24 mouse cellular contexts compared by ENCODE assay signal in genomic region chr11:80843435-80843834, GRCm38 (mm10). TPM values are rescaled to one million over a fixed set of nuclear protein-coding genes. Genes with fewer than 3 reads are reported as not detected.
A peak's percentile ranks its signal among the peaks of the same experiment; 100 is the strongest.
DNase-seq lines count a peak whose midpoint lies in the region; ATAC-seq and TF ChIP-seq lines count a peak whose summit lies in the region.
"Had no signal": no experiment of that assay in that cellular context is flagged by ENCODE, and none has a peak within 500 bp of the region (broad histone marks: within the 10 kb centered on the region; RNA-seq: fewer than 3 reads in every experiment).

No protein-coding gene starts in this region.

- DNase-seq in MEL (ENCODE audit: low read depth, low spot score): peak; percentile 44
- DNase-seq: adrenal gland, adult 2 months; adrenal gland, adult 8-10 months; adrenal gland, postnatal 10 days; adrenal gland, postnatal 14 days; adrenal gland, postnatal 25 days; adrenal gland, postnatal 36 days; B cell, adult 2 months; cerebellum, adult 11 months; cerebellum, adult 11-12 months; cerebellum, adult 18-20 months; cerebellum, adult 2 months; cerebellum, adult 8-10 months had no signal

- TF ChIP-seq RAD21 in MEL (IDR thresholded peaks at IDR 0.05; ENCODE audit: low read depth, low read length): no peak

- H3K79me2 ChIP-seq in MEL (ENCODE audit: control insufficient read depth, insufficient read depth, low read length, poor library complexity): no peaks in the 10 kb centered on the region

- no peak for ATAC-seq in intestine, embryonic 16.5 days
- ATAC-seq: activated CD4-positive, CD25-positive, alpha-beta regulatory T cell, adult 4 months; CD4-positive, CD25-positive, alpha-beta regulatory T cell, adult 4 months; Patski had no signal

- peaks cover 0 to 4% of the 10 kb centered on the region in 2 experiments; a peak in 1 of 4 replicates for H3K36me3 ChIP-seq in MEL (ENCODE audit: control insufficient read depth in 1 of 2, insufficient read depth in 2 of 2, low read length in 2 of 2)
- H3K36me3 ChIP-seq in intestine, embryonic 16.5 days (ENCODE audit: control insufficient read depth, insufficient read depth, low read length): no peaks in the 10 kb centered on the region
- H3K36me3 ChIP-seq: G1E had no signal

- H3K27ac ChIP-seq in MEL (ENCODE audit: control insufficient read depth, low read depth, low read length): no peak overlapping the region
- H3K27ac ChIP-seq in intestine, embryonic 16.5 days (ENCODE audit: low read length): no peak overlapping the region

- H3K27me3 ChIP-seq in MEL (ENCODE audit: control insufficient read depth in 1 of 2, insufficient read depth in 2 of 2, low read length in 2 of 2): peaks cover 2 to 4% of the 10 kb centered on the region in 2 experiments; a peak in 3 of 4 replicates
- no peaks in the 10 kb centered on the region for H3K27me3 ChIP-seq in intestine, embryonic 16.5 days (replicated peaks; ENCODE audit: control insufficient read depth, insufficient read depth, low read length)

- H3K4me3 ChIP-seq in MEL (ENCODE audit: control insufficient read depth in 1 of 2, insufficient read depth in 1 of 2, low read depth in 2 of 2, low read length in 2 of 2): no peak overlapping the region
- H3K4me3 ChIP-seq in intestine, embryonic 16.5 days (ENCODE audit: low read length): no peak overlapping the region

- TF ChIP-seq CTCF in MEL (IDR thresholded peaks at IDR 0.05 in 2 of 3, conservative IDR thresholded peaks at IDR 0.05 in 1 of 3; ENCODE audit: control insufficient read depth in 1 of 3, insufficient read depth in 1 of 3, low read depth in 2 of 3, low read length in 3 of 3, poor library complexity in 1 of 3, severe bottlenecking in 1 of 3): no peak

- no peak for TF ChIP-seq POLR2A in MEL (IDR thresholded peaks at IDR 0.05; ENCODE audit: control insufficient read depth in 1 of 2, insufficient read depth in 1 of 2, low read depth in 1 of 2, low read length in 2 of 2, poor library complexity in 1 of 2)

- H3K4me2 ChIP-seq in intestine, embryonic 16.5 days (ENCODE audit: low read depth, low read length): no peak overlapping the region

- peak; percentile 42 to 75; a peak in 3 of 4 replicates for TF ChIP-seq EP300 in MEL (IDR thresholded peaks at IDR 0.05; ENCODE audit: low read depth in 1 of 2, low read length in 2 of 2)

- no peak overlapping the region for H3K9ac ChIP-seq in MEL (ENCODE audit: control insufficient read depth, low read depth, low read length, poor library complexity, severe bottlenecking)
- H3K9ac ChIP-seq in intestine, embryonic 16.5 days (ENCODE audit: low read depth, low read length): no peak overlapping the region

- peaks cover 2 to 8% of the 10 kb centered on the region in 2 experiments; a peak in 3 of 4 replicates for H3K4me1 ChIP-seq in MEL (ENCODE audit: control insufficient read depth in 1 of 2, insufficient read depth in 2 of 2, low read length in 2 of 2)
- no peaks in the 10 kb centered on the region for H3K4me1 ChIP-seq in intestine, embryonic 16.5 days (ENCODE audit: control insufficient read depth, insufficient read depth, low read length)

- WGBS in intestine, embryonic 16.5 days: 73% methylated on average over 2 of the region's 2 CpGs

- no peaks in the 10 kb centered on the region for H3K9me3 ChIP-seq in MEL (replicated peaks; ENCODE audit: insufficient read depth, low read length)
- H3K9me3 ChIP-seq in intestine, embryonic 16.5 days (ENCODE audit: control insufficient read depth, low read length): no peaks in the 10 kb centered on the region

TF ChIP-seq in MEL, 35 proteins besides CTCF, POLR2A, EP300 and RAD21:
- TF ChIP-seq ZMIZ1 (IDR thresholded peaks at IDR 0.05; ENCODE audit: low read depth, low read length): no peak
- TF ChIP-seq UBTF (IDR thresholded peaks at IDR 0.05; ENCODE audit: borderline replicate concordance, insufficient read depth, low read depth, low read length): no peak
- no peak for TF ChIP-seq HCFC1 (IDR thresholded peaks at IDR 0.05; ENCODE audit: low read depth, low read length)
- TF ChIP-seq NELFE (IDR thresholded peaks at IDR 0.05; ENCODE audit: low read depth, low read length): no peak
- TF ChIP-seq SMC3 (IDR thresholded peaks at IDR 0.05; ENCODE audit: low read depth, low read length): no peak
- no peak for TF ChIP-seq POLR2AphosphoS2 (IDR thresholded peaks at IDR 0.05; ENCODE audit: low read length)
- TF ChIP-seq SIN3A (IDR thresholded peaks at IDR 0.05; ENCODE audit: low read length): no peak
- TF ChIP-seq USF1 (IDR thresholded peaks at IDR 0.05; ENCODE audit: low read depth, low read length): no peak
- TF ChIP-seq MAZ (IDR thresholded peaks at IDR 0.05; ENCODE audit: low read depth, low read length): no peak
- no peak for TF ChIP-seq JUND (IDR thresholded peaks at IDR 0.05; ENCODE audit: low read depth, low read length)
- 0 out of 2 replicates have a peak, but pooled peaks have one; percentile 26 for TF ChIP-seq ETS1 (IDR thresholded peaks at IDR 0.05; ENCODE audit: low read depth, low read length)
- no peak for TF ChIP-seq ZKSCAN1 (IDR thresholded peaks at IDR 0.05; ENCODE audit: low read depth, low read length)
- TF ChIP-seq POLR2AphosphoS5 (IDR thresholded peaks at IDR 0.05; ENCODE audit: borderline replicate concordance, low read depth, low read length): no peak
- TF ChIP-seq MYC (IDR thresholded peaks at IDR 0.05; ENCODE audit: low read depth, low read length): no peak
- TF ChIP-seq MAFK (IDR thresholded peaks at IDR 0.05; ENCODE audit: borderline replicate concordance, low read depth, low read length): no peak; the same call in 1 of the 2 replicates
- peak; percentile 62 for TF ChIP-seq TAL1 (IDR thresholded peaks at IDR 0.05; ENCODE audit: low read length)
- TF ChIP-seq CHD1 (IDR thresholded peaks at IDR 0.05; ENCODE audit: low read depth, low read length): no peak
- no peak for TF ChIP-seq GABPA (IDR thresholded peaks at IDR 0.05; ENCODE audit: low read depth, low read length)
- no peak for TF ChIP-seq ELF1 (IDR thresholded peaks at IDR 0.05; ENCODE audit: low read depth, low read length)
- no peak for TF ChIP-seq NRF1 (IDR thresholded peaks at IDR 0.05; ENCODE audit: insufficient read depth, low read depth, low read length, poor library complexity, severe bottlenecking)
- no peak for TF ChIP-seq BHLHE40 (IDR thresholded peaks at IDR 0.05; ENCODE audit: borderline replicate concordance, low read depth, low read length)
- no peak for TF ChIP-seq TBP (IDR thresholded peaks at IDR 0.05; ENCODE audit: low read depth, low read length)
- peak; percentile 46; the same call in 1 of the 2 replicates for TF ChIP-seq RCOR1 (IDR thresholded peaks at IDR 0.05; ENCODE audit: low read depth, low read length)
- TF ChIP-seq USF2 (IDR thresholded peaks at IDR 0.05; ENCODE audit: borderline replicate concordance in 1 of 2, insufficient read depth in 1 of 2, low read depth in 1 of 2, low read length in 2 of 2): no peak
- TF ChIP-seq TCF12 (IDR thresholded peaks at IDR 0.05; ENCODE audit: low read depth, low read length): peak; percentile 77
- TF ChIP-seq CHD2 (IDR thresholded peaks at IDR 0.05; ENCODE audit: low read length): no peak
- TF ChIP-seq GATA1 (IDR thresholded peaks at IDR 0.05; ENCODE audit: low read depth, low read length): peak; percentile 64
- no peak for TF ChIP-seq MEF2A (IDR thresholded peaks at IDR 0.05; ENCODE audit: extremely low read depth, insufficient replicate concordance, low read depth, low read length, poor library complexity, severe bottlenecking)
- TF ChIP-seq E2F4 (IDR thresholded peaks at IDR 0.05; ENCODE audit: borderline replicate concordance, low read depth, low read length): no peak
- TF ChIP-seq MYB (IDR thresholded peaks at IDR 0.05; ENCODE audit: low read depth, low read length): no peak
- TF ChIP-seq ZNF384 (IDR thresholded peaks at IDR 0.05; ENCODE audit: low read depth, low read length): no peak
- no peak for TF ChIP-seq KAT2A (conservative IDR thresholded peaks at IDR 0.05; ENCODE audit: low read depth, low read length)
- TF ChIP-seq MXI1 (IDR thresholded peaks at IDR 0.05; ENCODE audit: low read depth, low read length): no peak
- no peak for TF ChIP-seq ZC3H11A (IDR thresholded peaks at IDR 0.05; ENCODE audit: low read depth, low read length)
- TF ChIP-seq MAX (IDR thresholded peaks at IDR 0.05; ENCODE audit: low read length): no peak

RNA-seq across cellular contexts. Expression of gene Spaca3, which starts 14.7 kb away (rescaled TPM):
- not detected in 2 replicates for total RNA-seq in MEL (2012; rRNA removed)
- polyA plus RNA-seq in MEL (2012; ENCODE audit: insufficient read depth in 1 of 2, insufficient read length in 2 of 2, low read depth in 1 of 2, low replicate concordance in 2 of 2, missing spikeins in 1 of 2): not detected
- polyA plus RNA-seq in intestine, embryonic 16.5 days (2015; fragmentation: Nextera tagmentation; extraction: Ambion mirVana): not detected in 2 replicates
- total RNA-seq: adrenal gland, adult 18-20 months; adrenal gland, adult 2 months; adrenal gland, adult 8-10 months; adrenal gland, postnatal 10 days; adrenal gland, postnatal 14 days; adrenal gland, postnatal 25 days; adrenal gland, postnatal 36 days; adrenal gland, postnatal 4 days; CH12.LX; ES-E14; G1E had no signal
- polyA plus RNA-seq: activated CD4-positive, CD25-positive, alpha-beta regulatory T cell, adult 4 months; adrenal gland, adult 2 months; brain, embryonic 14.5 days; C2C12; CD4-positive, CD25-positive, alpha-beta regulatory T cell, adult 4 months; cerebellum, adult 2 months; G1E; Patski had no signal

RNA-seq across cellular contexts. Expression of gene Tmem98, which starts 33.5 kb away (rescaled TPM):
- 21.5 and 23.3 TPM in 2 replicates for total RNA-seq in MEL (2012; rRNA removed)
- 10 to 100 TPM in 1 of 2 experiments, not detected in 1; 33.5 TPM for polyA plus RNA-seq in MEL (2012; ENCODE audit: insufficient read depth in 1 of 2, insufficient read length in 2 of 2, low read depth in 1 of 2, low replicate concordance in 2 of 2, missing spikeins in 1 of 2)
- polyA plus RNA-seq in intestine, embryonic 16.5 days (2015; fragmentation: Nextera tagmentation; extraction: Ambion mirVana): 241 and 243 TPM in 2 replicates
- total RNA-seq: G1E had no signal
- polyA plus RNA-seq: activated CD4-positive, CD25-positive, alpha-beta regulatory T cell, adult 4 months; CD4-positive, CD25-positive, alpha-beta regulatory T cell, adult 4 months; G1E had no signal
